Mouse (Mus musculus): ENCODE measurements around the gene Nin.

DNA sequence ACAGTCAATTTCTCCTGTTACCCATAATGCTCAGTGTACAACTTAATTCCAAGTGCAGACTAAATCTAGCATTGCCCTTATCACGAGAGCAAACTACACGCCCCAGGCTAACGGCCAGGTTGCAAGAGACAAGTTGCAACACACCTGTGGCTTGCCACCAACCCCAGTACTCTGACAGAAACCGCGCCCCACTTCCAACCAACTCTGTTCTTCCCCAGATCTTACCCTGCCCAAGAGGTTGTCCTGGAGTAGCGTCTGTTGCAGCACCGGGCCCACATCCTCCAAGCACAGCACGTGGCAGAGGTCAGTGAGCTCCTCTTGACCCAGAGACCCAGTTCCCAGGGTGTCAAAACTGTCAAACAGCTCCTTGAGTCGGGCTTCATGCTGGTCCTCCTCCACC lies 11.1 kb downstream of the Nin start:
- TF ChIP-seq ZNF384 (IDR thresholded peaks at IDR 0.05; ENCODE audit: low read depth, low read length): no peak
- TF ChIP-seq MAFK (IDR thresholded peaks at IDR 0.05; ENCODE audit: insufficient read depth, low read depth, low read length): no peak
- TF ChIP-seq HCFC1 (IDR thresholded peaks at IDR 0.05; ENCODE audit: borderline replicate concordance, insufficient read depth, low read length): no peak
- no peak for TF ChIP-seq ZC3H11A (IDR thresholded peaks at IDR 0.05; ENCODE audit: borderline replicate concordance, low read depth, low read length)
